Mouse (Mus musculus) testis, adult 2 months (tissue): ENCODE data around the gene Gmfb. TPM values are rescaled to one million over a fixed set of nuclear protein-coding genes. Genes with fewer than 3 reads are reported as not detected.

Experiments
- H3K27ac ChIP-seq: fragments of 200-500 bp; 2 replicates; pipeline ENCODE4 v1.5.1; 2012; ENCODE audit warnings: low read depth, low read length; ENCODE audit not compliant: control insufficient read depth, insufficient read depth
- H3K27me3 ChIP-seq: fragments of 200-500 bp; 2 replicates; pipeline ENCODE4 v1.6.1; 2012; ENCODE audit warnings: mild to moderate bottlenecking, low read length, moderate library complexity; ENCODE audit not compliant: control insufficient read depth, insufficient read depth
- H3K36me3 ChIP-seq: fragments of 200-500 bp; 2 replicates; pipeline ENCODE4 v1.6.1; 2012; ENCODE audit warnings: mild to moderate bottlenecking, low read length; ENCODE audit not compliant: control insufficient read depth, insufficient read depth
- H3K4me1 ChIP-seq: fragments of 200-500 bp; 2 replicates; pipeline ENCODE4 v1.6.1; 2012; ENCODE audit warnings: low read length; ENCODE audit not compliant: control insufficient read depth, insufficient read depth
- H3K4me3 ChIP-seq: fragments of 200-500 bp; 2 replicates; pipeline ENCODE4 v1.5.1; 2012; ENCODE audit warnings: low read depth, mild to moderate bottlenecking, low read length, moderate library complexity, mixed read lengths; ENCODE audit not compliant: control insufficient read depth
- CTCF ChIP-seq: fragments of 200-500 bp; IDR thresholded peaks from 2 replicates; pipeline ENCODE4 v1.5.1; 2012; ENCODE audit warnings: low read depth, mild to moderate bottlenecking, inconsistent platforms, low read length, moderate library complexity; ENCODE audit not compliant: control insufficient read depth, insufficient read depth, insufficient replicate concordance
- POLR2A ChIP-seq: fragments of 200-500 bp; IDR thresholded peaks from 2 replicates; pipeline ENCODE4 v1.6.1; 2012; ENCODE audit warnings: low read depth, mild to moderate bottlenecking, inconsistent platforms, low read length, moderate library complexity; ENCODE audit not compliant: control insufficient read depth
- polyA plus RNA-seq: library from polyadenylated mRNA; depleted of rRNA; stranded (reverse); fragments of >200 nt; gene quantifications from 2 replicates; pipeline ENCODE4 v1.2.3, GENCODE M21; 2012; rRNA removed

Gene Gmfb
- polyA plus RNA-seq, 1 experiment: 69.6 TPM

GRCm38 (mm10) chr14:46767116-46767515 is 54.9 kb downstream of the Gmfb start:
- no peaks in the 10 kb centered on the region for H3K4me1 ChIP-seq
- H3K4me3 ChIP-seq: no peak overlapping the region
- H3K27me3 ChIP-seq: no peaks in the 10 kb centered on the region
- peaks cover 1% of the 10 kb centered on the region; the same call in 1 of the 2 replicates for H3K36me3 ChIP-seq
- TF ChIP-seq CTCF (no peak), POLR2A (no peak)
- no peak overlapping the region for H3K27ac ChIP-seq

- Histone ChIP-seq H3K4me3 (peak overlapping the region; percentile 95), H3K27me3 (no peaks in the 10 kb centered on the region), H3K4me1 (peaks cover 8% of the 10 kb centered on the region), H3K36me3 (peaks cover 1% of the 10 kb centered on the region; the same call in 1 of the 2 replicates), H3K27ac (no peak overlapping the region; the same call in 1 of the 2 replicates)
- TF ChIP-seq POLR2A (no peak), CTCF (no peak)
These were observed 60.9 kb downstream of the Gmfb start for GRCm38 (mm10) chr14:46761186-46761585.

- TF ChIP-seq POLR2A: no peak
- Histone ChIP-seq H3K4me3 (peak within 1 kb of the TSS; percentile 95), H3K27ac (peak within 1 kb of the TSS; percentile 81)
These were observed 61.5 kb downstream of the Gmfb start, which contains the start of gene Cdkn3 for GRCm38 (mm10) chr14:46760355-46761029. Cdkn3 (plus strand) TSS chr14:46760541.

DNA sequence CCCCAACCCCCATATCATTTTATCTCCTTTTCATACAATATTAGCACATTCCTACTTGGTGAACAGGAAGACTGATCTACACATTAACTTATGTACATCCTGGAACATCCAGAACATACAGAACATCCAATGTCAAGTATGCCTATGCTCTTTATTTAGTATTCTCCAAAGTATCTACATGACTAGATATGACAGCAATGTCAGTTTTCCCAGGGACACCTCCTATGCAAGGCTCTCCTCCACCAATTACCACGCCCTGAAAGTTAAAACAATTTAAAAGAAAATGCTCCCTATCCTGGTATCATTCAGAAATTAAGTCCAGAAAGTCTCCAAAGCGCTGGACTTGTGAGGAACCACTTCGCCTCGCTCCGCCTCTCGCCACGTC is 62.1 kb downstream of the Gmfb start:
- H3K27me3 ChIP-seq: no peaks in the 10 kb centered on the region
- peaks cover 8% of the 10 kb centered on the region for H3K4me1 ChIP-seq
- TF ChIP-seq POLR2A (no peak), CTCF (no peak)
- no peak overlapping the region for H3K27ac ChIP-seq
- peak overlapping the region; percentile 95 for H3K4me3 ChIP-seq
- H3K36me3 ChIP-seq: no peaks in the 10 kb centered on the region

More at GRCm38 (mm10) chr14:46760355-46761029, 61.5 kb downstream of the Gmfb start, which contains the start of gene Cdkn3:
- H3K27me3 ChIP-seq: no peaks in the 10 kb centered on the region
- H3K36me3 ChIP-seq: peaks cover 1% of the 10 kb centered on the region; the same call in 1 of the 2 replicates
- H3K4me1 ChIP-seq: peaks cover 8% of the 10 kb centered on the region

Other genes with a start within 250 kb of the Gmfb start
- 189 and 207 TPM in 2 replicates for gene Cdkn3, start 61.7 kb downstream of the Gmfb start, polyA plus RNA-seq
- gene Cnih1, start 33.8 kb downstream of the Gmfb start, polyA plus RNA-seq: 9.9 and 10.1 TPM in 2 replicates
- gene Cgrrf1, start 9.9 kb upstream of the Gmfb start, polyA plus RNA-seq: 76.9 and 78.5 TPM in 2 replicates
- gene Samd4, start 60.6 kb upstream of the Gmfb start, polyA plus RNA-seq: 693 and 832 TPM in 2 replicates